Mouse (Mus musculus): ENCODE results near the gene Frs3.

- no peak for TF ChIP-seq CTCF (IDR thresholded peaks at IDR 0.05)
- TF ChIP-seq EP300 (IDR thresholded peaks at IDR 0.05; ENCODE audit: insufficient read depth, low read depth, low read length) = no peak
- TF ChIP-seq POLR2A (IDR thresholded peaks at IDR 0.05; ENCODE audit: insufficient read depth, low read depth, low read length) = no peak
Measured at GRCm38 (mm10) chr17:47689894-47690293, 1.1 kb downstream of the Frs3 start.

All from heart, adult 2 months (tissue).